ENCODE assay signal across 8 mouse cellular contexts in the genomic region with DNA sequence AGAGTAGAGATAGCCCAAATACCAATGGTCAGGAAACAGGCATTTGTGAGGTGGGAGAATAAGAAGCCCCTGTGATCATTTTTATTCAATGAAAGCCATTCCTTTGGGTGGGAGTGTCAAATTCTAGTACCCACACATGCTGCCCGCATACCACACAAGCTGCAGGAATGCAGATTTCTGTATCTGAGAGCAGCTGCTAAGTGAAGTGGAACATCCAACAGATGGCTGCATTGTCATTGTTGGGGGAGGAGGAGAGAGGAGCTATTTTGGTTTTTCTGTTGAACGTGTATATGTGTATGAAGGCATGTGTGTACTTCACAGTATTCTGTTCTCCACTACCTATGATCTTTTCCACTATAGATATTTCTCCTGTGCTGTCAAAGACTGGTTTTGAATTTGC.
DNase-seq lines count a peak whose midpoint lies in the region; ATAC-seq and TF ChIP-seq lines count a peak whose summit lies in the region.

No protein-coding gene starts in this region.

- no peak for TF ChIP-seq POLR2A in lung, adult 2 months (IDR thresholded peaks at IDR 0.05; ENCODE audit: borderline replicate concordance, extremely low read depth, low read depth, low read length)

- H3K4me1 ChIP-seq in lung, embryonic 15.5 days, result peaks cover 7% of the 10 kb centered on the region; the same call in 1 of the 2 replicates
- H3K4me1 ChIP-seq in lung, adult 2 months (ENCODE audit: control insufficient read depth, insufficient read depth, low read length), result no peaks in the 10 kb centered on the region
- H3K4me1 ChIP-seq in midbrain, postnatal 0 days (ENCODE audit: insufficient read depth, low read length), result no peaks in the 10 kb centered on the region

- no peak overlapping the region for H3K27ac ChIP-seq in lung, embryonic 15.5 days
- H3K27ac ChIP-seq in midbrain, postnatal 0 days (ENCODE audit: low read depth, low read length), result no peak overlapping the region

- DNase-seq in lung, adult 2 months, result no peak
- DNase-seq in cerebellum, postnatal 36 days, result peak; percentile 21 to 45
- DNase-seq in layer of hippocampus, adult 18-20 months (ENCODE audit: low spot score in 2 of 2), result peak; percentile 56 to 80
- DNase-seq in midbrain, postnatal 0 days (ENCODE audit: low spot score), result peak; percentile 49
- no peak for DNase-seq in gastrocnemius, postnatal 4 days (ENCODE audit: low spot score in 2 of 2)
- DNase-seq in gastrocnemius, postnatal 36 days, result no peak
- DNase-seq in adrenal gland, adult 18-20 months (ENCODE audit: low spot score in 2 of 2), result no peak

- H3K27me3 ChIP-seq in lung, embryonic 15.5 days, result no peaks in the 10 kb centered on the region
- no peaks in the 10 kb centered on the region for H3K27me3 ChIP-seq in midbrain, postnatal 0 days (ENCODE audit: insufficient read depth, low read length)

- peak; percentile 65; the same call in 1 of the 2 replicates for ATAC-seq in lung, embryonic 15.5 days (ENCODE audit: borderline replicate concordance, extremely low read depth, low FRiP score, low TSS enrichment)
- ATAC-seq in midbrain, postnatal 0 days (ENCODE audit: low FRiP score), result no peak

- intact Hi-C loops in gastrocnemius, postnatal 36 days (cut with DNase I), result no loop called here

- TF ChIP-seq CTCF in lung, adult 2 months (IDR thresholded peaks at IDR 0.05; ENCODE audit: insufficient read depth, low read length), result no peak
- no peak for TF ChIP-seq CTCF in midbrain, postnatal 0 days (IDR thresholded peaks at IDR 0.05)

- no peak overlapping the region for H3K4me3 ChIP-seq in lung, embryonic 15.5 days
- no peak overlapping the region for H3K4me3 ChIP-seq in lung, adult 2 months (replicated peaks; ENCODE audit: extremely low read depth, low read depth, low read length)
- H3K4me3 ChIP-seq in midbrain, postnatal 0 days (ENCODE audit: low read depth, low read length), result no peak overlapping the region

- 28% methylated on average over 2 of the region's 2 CpGs for WGBS in lung, embryonic 15.5 days
- WGBS in lung, adult 2 months, result 34% methylated on average over 2 of the region's 2 CpGs
- WGBS in midbrain, postnatal 0 days, result 22% methylated on average over 2 of the region's 2 CpGs

- H3K36me3 ChIP-seq in lung, embryonic 15.5 days, result no peaks in the 10 kb centered on the region
- no peaks in the 10 kb centered on the region for H3K36me3 ChIP-seq in midbrain, postnatal 0 days (ENCODE audit: insufficient read depth, low read length)

- no peak overlapping the region for H3K9ac ChIP-seq in lung, embryonic 15.5 days
- H3K9ac ChIP-seq in midbrain, postnatal 0 days (replicated peaks; ENCODE audit: low read length, poor library complexity, severe bottlenecking), result no peak overlapping the region

- H3K9me3 ChIP-seq in lung, embryonic 15.5 days, result no peaks in the 10 kb centered on the region
- H3K9me3 ChIP-seq in midbrain, postnatal 0 days (ENCODE audit: low read length), result no peaks in the 10 kb centered on the region

- no peak overlapping the region for H3K4me2 ChIP-seq in lung, embryonic 15.5 days
- H3K4me2 ChIP-seq in midbrain, postnatal 0 days (ENCODE audit: low read depth, low read length, poor library complexity, severe bottlenecking), result no peak overlapping the region

Comparison
In these comparisons a context has a peak if more than half of its experiments do, and no peak if none do; other contexts are left out.
1. DNase-seq: peak in cerebellum, postnatal 36 days (2 of 2), layer of hippocampus, adult 18-20 months (2 of 2) and midbrain, postnatal 0 days (single experiment); none in lung, adult 2 months (single experiment), gastrocnemius, postnatal 4 days (0 of 2), gastrocnemius, postnatal 36 days (0 of 2) and adrenal gland, adult 18-20 months (0 of 2).